Mouse (Mus musculus) midbrain, postnatal 0 days (tissue): ENCODE measurements at regions not wholly inside any gene's neighbourhood (a gene's known extent, or its start where the extent isn't known, plus 50 kb on each side); places are given as distances from the start of the nearest gene placed in this dataset.

Experiments used
- ATAC-seq: fragments of 200-750 bp; cut with Nextera tagmentation; 2 replicates; pipeline ENCODE4 v1.8.0; 2017; ENCODE audit warnings: moderate number of reproducible peaks, mild to moderate bottlenecking, moderate TSS enrichment, moderate library complexity; ENCODE audit not compliant: low FRiP score
- DNase-seq: peaks from one replicate; pipeline ENCODE4 v3.0.0-alpha.2; 2015; ENCODE audit warnings: low spot score
- H3K27ac ChIP-seq: fragments of 300-500 bp; sonication (generic); 2 replicates; pipeline ENCODE4 v1.5.1; 2014; ENCODE audit warnings: low read depth, mild to moderate bottlenecking, low read length, mixed read lengths
- H3K27me3 ChIP-seq: fragments of 300-500 bp; sonication (generic); 2 replicates; pipeline ENCODE4 v1.6.1; 2014; ENCODE audit warnings: low read length, control low read depth, mixed read lengths; ENCODE audit not compliant: insufficient read depth
- H3K36me3 ChIP-seq: fragments of 300-500 bp; sonication (generic); 2 replicates; pipeline ENCODE4 v1.6.1; 2014; ENCODE audit warnings: low read length, control low read depth, mixed read lengths; ENCODE audit not compliant: insufficient read depth
- H3K4me1 ChIP-seq: fragments of 300-500 bp; sonication (generic); 2 replicates; pipeline ENCODE4 v1.6.1; 2014; ENCODE audit warnings: mild to moderate bottlenecking, control low read depth, antibody characterized with exemption, low read length, mixed read lengths; ENCODE audit not compliant: insufficient read depth
- H3K4me2 ChIP-seq: fragments of 300-500 bp; sonication (generic); 2 replicates; pipeline ENCODE4 v1.6.1; 2014; ENCODE audit warnings: low read depth, mild to moderate bottlenecking, low read length, mixed read lengths; ENCODE audit not compliant: poor library complexity, severe bottlenecking
- H3K4me3 ChIP-seq: fragments of 300-500 bp; sonication (generic); 2 replicates; pipeline ENCODE4 v1.5.1; 2014; ENCODE audit warnings: low read depth, mild to moderate bottlenecking, low read length, moderate library complexity
- H3K9ac ChIP-seq: fragments of 300-500 bp; sonication (generic); replicated peaks from 2 replicates; pipeline ENCODE4 v1.6.1; 2014; ENCODE audit warnings: mild to moderate bottlenecking, low read length, moderate library complexity, mixed read lengths; ENCODE audit not compliant: poor library complexity, severe bottlenecking
- H3K9me3 ChIP-seq: fragments of 300-500 bp; sonication (generic); 2 replicates; pipeline ENCODE4 v1.6.1; 2016; ENCODE audit warnings: low read length, control low read depth
- CTCF ChIP-seq: IDR thresholded peaks from 2 replicates; pipeline ENCODE4 v1.5.1; 2016; ENCODE audit warnings: antibody characterized with exemption, mild to moderate bottlenecking
- WGBS: fragments of 180-500 bp; shearing (Covaris S2); extraction: QIAGEN DNeasy Blood & Tissue Kit; methylation state at CpG from one replicate; pipeline ENCODE4 v1.1.7; 2014; 5-methylcytosine and 5-hydroxymethylcytosine counted together

DNA sequence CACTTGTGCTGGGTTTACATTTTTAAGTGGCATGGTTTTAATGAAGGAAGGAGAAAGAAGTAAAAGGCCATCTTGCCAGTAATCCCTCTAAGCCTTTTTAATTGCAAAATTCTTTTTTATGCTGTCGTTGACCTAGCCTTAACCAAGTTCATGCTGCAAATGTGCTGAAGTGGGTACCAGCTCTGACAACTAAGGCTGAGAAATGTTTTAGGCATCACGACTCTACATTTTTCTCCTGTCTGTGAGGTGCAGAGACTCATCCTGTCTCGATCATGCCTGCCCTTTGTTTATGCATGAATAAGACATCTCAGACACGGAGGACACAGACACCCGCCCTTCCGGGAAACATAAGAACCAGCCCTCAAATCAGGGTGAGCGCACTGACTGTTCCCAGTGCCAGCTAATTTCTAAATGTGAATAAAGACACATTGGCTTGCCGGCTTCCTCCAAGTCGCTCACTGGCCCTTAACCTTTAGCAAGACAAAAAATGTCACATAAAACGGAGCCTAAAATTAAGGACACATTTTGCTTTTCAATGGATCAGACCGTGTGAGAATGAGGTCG is 115.5 kb upstream of the Noct start:
- no peak overlapping the region for H3K9ac ChIP-seq
- no peak for DNase-seq
- no peak for ATAC-seq
- no peak overlapping the region for H3K27ac ChIP-seq
- no peaks in the 10 kb centered on the region for H3K27me3 ChIP-seq
- no peak overlapping the region for H3K4me2 ChIP-seq
- H3K9me3 ChIP-seq = no peaks in the 10 kb centered on the region
- H3K4me1 ChIP-seq = no peaks in the 10 kb centered on the region
- TF ChIP-seq CTCF = no peak
- 31% methylated on average over 12 of the region's 12 CpGs for WGBS
- no peak overlapping the region for H3K4me3 ChIP-seq
- no peaks in the 10 kb centered on the region for H3K36me3 ChIP-seq

DNA sequence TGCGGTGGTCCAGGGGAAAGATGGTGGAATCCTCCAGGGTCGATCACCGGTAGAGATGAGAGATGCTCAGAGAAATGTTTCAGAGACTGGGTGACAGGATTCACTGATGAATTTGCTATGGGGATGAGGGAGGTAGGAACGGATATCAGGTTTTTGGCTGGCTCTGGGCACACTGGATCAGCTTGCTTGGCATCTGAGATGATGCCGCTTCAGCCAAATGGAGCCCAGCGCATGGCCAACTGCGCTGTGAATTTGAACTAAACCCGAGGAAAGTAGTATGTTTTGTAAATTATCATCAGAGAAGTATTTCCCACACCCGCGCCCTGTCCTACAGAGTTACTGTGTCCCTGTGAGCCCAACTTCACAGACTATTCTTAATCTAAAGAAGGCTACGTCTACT is 113.0 kb upstream of the Noct start:
- H3K4me3 ChIP-seq = no peak overlapping the region
- no peak for ATAC-seq

DNA sequence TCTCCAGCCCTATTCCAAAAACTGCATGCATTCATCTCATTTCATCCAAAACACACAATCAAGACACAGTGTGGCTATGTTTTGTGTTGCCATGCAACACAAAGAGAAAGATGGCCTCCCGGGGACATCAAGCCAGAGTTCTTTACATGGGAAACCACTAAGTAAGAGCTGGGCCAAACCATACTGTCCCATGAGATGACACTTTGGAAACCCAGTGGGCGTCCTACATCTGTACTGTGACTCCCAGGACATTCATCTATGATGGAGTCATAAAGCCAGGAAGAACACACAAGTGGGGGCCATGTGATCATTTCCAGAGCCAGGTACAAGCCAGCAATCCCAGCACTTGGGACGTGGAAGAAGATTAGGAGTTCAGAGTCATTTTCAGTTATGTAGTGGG is 111.9 kb upstream of the Noct start:
- 81% methylated on average over 3 of the region's 3 CpGs for WGBS
- DNase-seq = no peak
- Histone ChIP-seq H3K27me3 (no peaks in the 10 kb centered on the region), H3K4me3 (no peak overlapping the region), H3K4me1 (no peaks in the 10 kb centered on the region), H3K9me3 (no peaks in the 10 kb centered on the region), H3K9ac (no peak overlapping the region), H3K4me2 (no peak overlapping the region), H3K27ac (no peak overlapping the region), H3K36me3 (no peaks in the 10 kb centered on the region)
- no peak for ATAC-seq
- TF ChIP-seq CTCF = no peak

More for the DNA sequence above, 113.0 kb upstream of the Noct start:
- H3K9me3 ChIP-seq = no peaks in the 10 kb centered on the region
- no peaks in the 10 kb centered on the region for H3K4me1 ChIP-seq
- H3K36me3 ChIP-seq = no peaks in the 10 kb centered on the region
- H3K27ac ChIP-seq = no peak overlapping the region
- no peak for DNase-seq
- TF ChIP-seq CTCF = no peak
- WGBS = 96% methylated on average over 11 of the region's 11 CpGs
- no peaks in the 10 kb centered on the region for H3K27me3 ChIP-seq
- no peak overlapping the region for H3K4me2 ChIP-seq
- no peak overlapping the region for H3K9ac ChIP-seq

DNA sequence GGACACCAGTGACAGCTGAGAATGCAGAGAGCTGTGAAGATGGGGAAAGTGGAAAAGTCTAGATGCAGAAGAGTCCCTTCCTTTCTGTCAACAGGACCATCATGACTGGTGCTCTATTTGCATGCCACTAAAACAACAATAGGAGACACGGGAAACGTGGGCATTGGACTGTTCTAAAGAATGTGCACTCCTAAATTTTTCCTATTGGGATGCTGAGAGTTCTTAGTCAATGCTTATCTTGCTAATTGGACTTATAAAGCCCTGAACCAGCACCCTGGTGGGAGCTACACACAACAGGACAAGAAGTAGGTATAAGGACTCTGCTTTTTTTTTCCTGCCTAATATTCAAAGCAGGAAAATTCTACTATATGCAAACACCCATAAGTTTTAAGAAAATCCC is 108.3 kb upstream of the Noct start:
- H3K9ac ChIP-seq = no peak overlapping the region
- H3K27me3 ChIP-seq = no peaks in the 10 kb centered on the region
- no peaks in the 10 kb centered on the region for H3K36me3 ChIP-seq
- H3K4me3 ChIP-seq = no peak overlapping the region
- no peak for TF ChIP-seq CTCF
- H3K4me1 ChIP-seq = no peaks in the 10 kb centered on the region
- no peak overlapping the region for H3K4me2 ChIP-seq
- no peak overlapping the region for H3K27ac ChIP-seq
- ATAC-seq (no peak), DNase-seq (no peak)
- no peaks in the 10 kb centered on the region for H3K9me3 ChIP-seq
- WGBS = 83% methylated on average over 2 of the region's 2 CpGs

DNA sequence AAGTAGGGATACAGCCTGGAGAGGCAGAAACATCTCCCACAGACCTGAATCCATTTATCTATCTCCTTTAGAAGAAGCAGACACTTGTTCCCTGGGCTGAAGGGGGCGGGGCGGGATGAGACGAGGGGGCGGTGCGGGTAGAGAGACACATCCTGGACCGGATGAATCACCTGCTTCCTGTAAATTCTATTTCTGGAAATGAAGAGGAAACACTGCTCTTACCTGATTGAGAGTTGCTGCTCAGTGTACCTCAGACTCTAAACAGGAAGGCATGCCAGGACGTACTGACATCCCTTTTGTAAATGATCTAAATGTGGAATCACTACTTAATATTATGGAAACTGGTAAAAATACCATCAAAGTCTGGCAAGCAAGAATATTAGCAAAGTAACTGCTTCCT is 105.5 kb upstream of the Noct start:
- H3K4me3 ChIP-seq = no peak overlapping the region
- H3K9me3 ChIP-seq = no peaks in the 10 kb centered on the region
- H3K36me3 ChIP-seq = no peaks in the 10 kb centered on the region
- TF ChIP-seq CTCF = no peak
- H3K4me1 ChIP-seq = 0 out of 2 replicates have a peak, but pooled peaks cover 3% of the 10 kb centered on the region
- no peaks in the 10 kb centered on the region for H3K27me3 ChIP-seq
- no peak overlapping the region for H3K4me2 ChIP-seq
- 92% methylated on average over 7 of the region's 7 CpGs for WGBS
- no peak for DNase-seq
- H3K9ac ChIP-seq = no peak overlapping the region
- ATAC-seq = no peak
- H3K27ac ChIP-seq = no peak overlapping the region

DNA sequence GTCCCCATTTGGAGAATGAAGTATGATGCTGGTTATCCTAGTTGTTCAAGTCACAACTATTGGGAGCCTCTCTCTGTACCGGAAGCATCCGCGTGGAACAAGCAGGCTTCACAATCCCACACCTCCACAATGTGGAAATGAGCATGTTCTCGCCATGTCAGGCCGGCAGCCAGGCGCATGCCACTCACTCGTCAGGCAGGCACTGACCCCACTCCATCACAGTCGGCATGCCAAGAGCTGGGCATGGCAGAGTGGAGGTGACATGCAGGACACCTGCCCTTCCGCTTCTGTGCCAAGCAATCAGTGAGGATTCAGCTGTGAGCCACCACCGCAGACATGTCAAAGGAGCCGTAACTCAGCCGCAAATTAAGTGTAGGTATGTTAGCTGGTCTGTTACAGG is 103.7 kb upstream of the Noct start:
- Histone ChIP-seq H3K4me2 (no peak overlapping the region), H3K4me3 (no peak overlapping the region), H3K9ac (no peak overlapping the region), H3K36me3 (no peaks in the 10 kb centered on the region), H3K27me3 (no peaks in the 10 kb centered on the region), H3K27ac (no peak overlapping the region), H3K9me3 (no peaks in the 10 kb centered on the region), H3K4me1 (0 out of 2 replicates have a peak, but pooled peaks cover 3% of the 10 kb centered on the region)
- ATAC-seq (no peak), DNase-seq (no peak)
- 87% methylated on average over 12 of the region's 12 CpGs for WGBS
- no peak for TF ChIP-seq CTCF
